Mouse (Mus musculus) kidney, postnatal 25 days (tissue): ENCODE data around the gene C1qtnf9.

ENCODE experiments used
- DNase-seq, 2 experiments: peaks; one replicate each; pipeline ENCODE4 v3.0.0; 2021; ENCODE audit warnings: mixed read lengths in 2 of 2

Gene C1qtnf9

GRCm38 (mm10) chr14:60767884-60768283, at the start of gene C1qtnf9:
C1qtnf9 (plus strand) TSS chr14:60768134.
- DNase-seq = no peak

DNA sequence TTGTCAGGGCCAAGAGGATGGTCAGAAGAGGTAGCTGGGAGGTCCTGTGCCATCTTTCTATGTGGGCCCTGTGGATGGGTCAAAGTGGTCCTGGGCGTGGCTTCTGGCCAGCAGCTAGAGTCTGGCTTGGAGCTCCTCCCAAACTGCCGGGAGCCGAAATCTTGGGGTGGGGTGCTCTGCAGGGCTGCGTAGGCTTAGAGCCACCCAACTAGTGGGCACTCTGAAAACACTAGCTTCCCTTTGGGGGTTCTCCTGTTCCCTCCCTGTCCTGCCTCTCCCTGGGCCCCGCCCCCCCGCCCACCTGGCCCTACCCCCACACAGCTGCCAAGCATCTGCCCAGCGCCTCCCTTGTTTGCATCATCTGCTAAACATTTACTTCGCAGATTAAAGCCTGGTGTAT, 46.6 kb upstream of the C1qtnf9 start:
- DNase-seq = no peak

DNA sequence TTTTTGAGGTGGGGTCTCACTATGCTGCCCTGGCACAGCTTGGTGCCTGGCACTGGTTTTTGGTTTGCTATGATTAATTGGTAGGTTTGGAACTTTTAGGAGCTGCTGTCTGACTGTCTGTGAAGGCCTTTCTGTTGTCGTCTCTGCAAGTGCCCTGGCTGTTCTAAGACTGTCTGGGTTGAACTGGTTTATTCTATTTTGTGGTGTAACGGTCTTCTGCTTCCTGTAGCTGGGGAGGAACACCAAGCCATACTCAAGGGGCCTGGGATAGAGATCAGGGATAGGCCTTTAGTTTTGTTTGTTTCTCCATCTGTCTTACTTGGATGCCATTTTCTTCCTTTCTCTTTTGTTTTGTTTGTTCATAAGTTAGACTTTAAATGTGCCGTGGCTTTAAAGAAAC, 46.0 kb upstream of the C1qtnf9 start:
- no peak for DNase-seq

DNA sequence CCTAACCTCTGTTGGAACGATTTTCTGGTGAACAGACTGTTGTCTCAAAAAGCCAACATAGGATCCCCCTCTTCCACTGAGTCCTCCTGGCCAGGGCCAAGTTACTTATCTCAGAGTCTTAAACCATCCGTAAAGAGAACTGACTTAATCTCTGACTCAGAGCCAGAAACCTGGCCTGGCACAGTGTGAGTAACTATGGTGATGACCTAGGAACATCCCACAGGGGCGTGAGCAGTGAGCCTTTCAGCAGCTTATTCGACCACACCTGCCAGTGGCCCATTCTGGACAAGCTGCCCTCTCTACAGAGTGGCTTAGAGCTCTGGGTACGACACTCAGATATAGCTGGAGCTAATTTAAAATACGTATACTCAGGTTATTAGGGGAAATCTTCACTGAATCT, 41.8 kb upstream of the C1qtnf9 start:
- DNase-seq = peak; percentile 53 to 72

GRCm38 (mm10) chr14:60727130-60727529, 40.8 kb upstream of the C1qtnf9 start:
- no peak for DNase-seq

GRCm38 (mm10) chr14:60732081-60732480, 35.9 kb upstream of the C1qtnf9 start:
- no peak for DNase-seq

DNA sequence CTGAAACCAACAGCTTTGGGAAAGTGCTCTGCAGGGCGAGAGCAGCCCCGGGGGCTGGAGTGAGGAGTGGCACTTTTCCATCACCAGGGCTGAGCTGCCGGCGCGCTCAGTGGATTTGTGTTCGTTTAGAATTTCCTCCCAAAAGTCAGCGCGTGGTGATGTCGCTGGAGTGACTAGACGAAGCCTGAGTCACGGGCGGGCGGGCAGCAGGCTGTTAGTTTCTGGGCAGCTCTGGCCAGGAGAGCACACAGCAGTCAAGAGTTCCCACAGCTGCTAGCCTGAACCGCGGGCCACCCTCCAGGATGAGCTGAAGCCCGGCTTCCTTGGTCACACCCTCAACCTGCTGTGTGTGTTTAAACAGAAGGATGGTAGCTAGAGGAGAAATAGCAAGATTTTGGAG, 35.1 kb upstream of the C1qtnf9 start:
- DNase-seq = peak; percentile 43 to 60

DNA sequence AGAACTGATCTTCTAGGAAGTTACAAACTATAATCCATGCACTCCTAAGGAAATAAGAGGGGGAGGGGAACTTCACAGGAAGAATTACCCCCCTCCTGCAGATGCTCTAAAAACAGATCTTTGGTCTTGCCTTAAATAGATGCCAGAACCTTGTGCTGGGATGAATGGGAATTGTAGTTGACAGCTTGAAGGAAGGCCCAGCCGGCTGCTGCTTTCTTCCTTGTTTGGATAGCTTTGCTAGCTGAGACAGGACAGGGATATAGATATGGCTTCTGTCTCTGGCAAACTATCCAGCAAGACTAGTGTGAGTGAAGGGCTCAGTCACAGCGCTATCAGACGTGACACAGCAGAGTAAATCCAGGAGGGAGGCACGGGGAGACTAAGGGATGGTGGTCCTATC, 34.2 kb upstream of the C1qtnf9 start:
- DNase-seq = no peak

- DNase-seq = peak; percentile 25 to 58
These were observed 32.7 kb upstream of the C1qtnf9 start for GRCm38 (mm10) chr14:60735206-60735605.

DNA sequence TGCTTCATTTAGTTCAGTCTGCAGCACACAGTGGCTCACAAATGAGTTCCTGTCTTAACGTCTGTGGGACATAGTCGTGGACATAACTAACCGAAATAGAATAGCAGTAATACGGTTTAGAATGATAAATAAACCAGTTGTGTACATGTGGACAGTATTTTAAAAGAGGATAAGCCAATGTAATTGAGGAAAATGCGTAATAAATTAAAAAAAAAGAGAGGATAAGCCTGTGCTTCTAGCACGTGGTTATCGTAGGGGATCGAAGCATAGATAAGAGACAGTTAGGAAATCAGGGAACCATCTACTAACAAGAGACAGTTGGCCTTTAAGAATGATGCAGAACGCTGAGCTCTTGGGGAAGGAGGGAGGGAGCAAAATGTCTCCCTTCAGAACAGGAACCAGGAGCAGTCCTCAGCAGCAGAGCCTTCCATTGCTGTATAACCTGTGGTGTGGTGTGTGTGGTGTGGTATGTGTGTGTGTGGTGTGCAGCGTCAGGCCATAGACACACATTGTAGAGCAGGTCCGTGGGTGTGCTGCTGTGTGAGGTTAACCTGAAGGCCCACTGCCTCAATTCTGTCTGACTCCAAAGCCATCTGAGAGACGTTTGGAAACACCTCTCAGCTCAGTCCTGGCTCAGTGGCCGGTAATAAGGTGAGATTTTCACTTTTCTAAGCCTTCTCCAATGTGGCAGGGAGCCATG, 31.9 kb upstream of the C1qtnf9 start:
- DNase-seq = no peak

- peak; percentile 20 to 55 for DNase-seq
These were observed 31.2 kb upstream of the C1qtnf9 start for GRCm38 (mm10) chr14:60736591-60737192.

DNA sequence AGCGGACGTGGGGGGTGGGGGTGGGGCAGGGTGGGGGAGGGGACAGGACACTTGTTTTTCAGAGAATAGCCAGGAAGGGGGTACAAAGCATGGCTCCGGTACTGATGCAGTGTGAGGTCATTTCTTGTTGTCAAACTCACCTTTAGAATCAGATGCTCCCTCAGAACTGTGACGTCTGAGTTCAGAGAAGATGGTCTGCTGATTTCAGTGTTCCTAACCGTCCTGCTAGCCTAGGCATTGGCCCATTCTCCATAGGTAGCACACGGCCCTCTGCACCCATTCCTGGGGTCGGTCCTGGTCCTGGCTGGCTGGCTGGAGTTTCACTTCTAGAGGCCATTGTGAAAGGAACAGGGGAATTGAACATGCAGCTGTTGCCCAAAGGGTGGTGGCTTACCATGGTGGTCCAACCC, 30.7 kb upstream of the C1qtnf9 start:
- DNase-seq = no peak

DNA sequence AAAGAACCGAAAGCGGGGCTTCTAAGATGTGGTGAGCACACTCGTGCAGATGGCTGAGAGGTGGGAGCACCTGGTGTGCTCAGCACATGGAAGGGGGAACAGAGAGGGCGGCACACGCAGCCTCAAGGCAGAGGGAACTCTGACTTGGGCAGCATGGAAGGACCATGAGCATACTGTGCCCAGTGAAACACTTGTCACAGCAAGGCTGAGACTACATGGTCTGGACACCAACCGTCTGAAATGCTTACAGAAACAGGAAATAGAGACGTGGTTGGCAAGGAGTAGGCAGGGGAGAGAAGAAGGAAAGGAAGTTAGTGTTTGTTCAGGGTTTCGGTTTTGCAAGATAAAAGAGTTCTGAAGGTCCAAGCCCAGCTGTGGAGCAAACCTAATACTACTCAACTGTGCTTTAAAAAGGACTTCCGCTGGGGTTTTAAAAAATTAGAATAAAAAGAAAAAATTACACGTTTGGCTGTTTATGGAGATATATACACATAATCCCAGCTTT, 29.4 kb upstream of the C1qtnf9 start:
- no peak for DNase-seq

GRCm38 (mm10) chr14:60739155-60739554, 28.8 kb upstream of the C1qtnf9 start:
- DNase-seq = no peak

GRCm38 (mm10) chr14:60739616-60740015, 28.3 kb upstream of the C1qtnf9 start:
- peak in 1 of 2 experiments; percentile 58 for DNase-seq

DNA sequence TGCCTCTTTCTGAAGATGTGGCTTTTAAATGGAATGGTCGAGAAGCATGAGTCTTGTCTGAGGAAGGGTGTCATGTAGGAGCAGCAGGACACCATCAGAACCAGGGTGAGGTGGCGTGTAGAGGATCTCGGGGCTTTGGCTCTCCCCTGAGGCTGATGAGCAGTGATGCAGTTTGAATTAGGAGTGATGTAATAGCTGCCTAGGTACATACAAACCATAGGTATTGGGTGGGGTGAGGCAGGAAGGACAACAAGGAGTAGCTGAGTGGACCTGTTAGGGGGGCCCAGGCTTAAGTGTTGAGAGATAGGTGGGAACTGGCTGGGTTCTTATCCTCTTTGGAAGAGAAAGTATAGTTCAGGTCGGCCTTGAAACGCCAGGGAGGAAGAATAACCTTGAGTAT, 27.4 kb upstream of the C1qtnf9 start:
- no peak for DNase-seq

- DNase-seq = no peak
These were observed 26.9 kb upstream of the C1qtnf9 start for GRCm38 (mm10) chr14:60741033-60741432.

- peak; percentile 63 to 65 for DNase-seq
These were observed 26.4 kb upstream of the C1qtnf9 start for GRCm38 (mm10) chr14:60741490-60741981.

DNA sequence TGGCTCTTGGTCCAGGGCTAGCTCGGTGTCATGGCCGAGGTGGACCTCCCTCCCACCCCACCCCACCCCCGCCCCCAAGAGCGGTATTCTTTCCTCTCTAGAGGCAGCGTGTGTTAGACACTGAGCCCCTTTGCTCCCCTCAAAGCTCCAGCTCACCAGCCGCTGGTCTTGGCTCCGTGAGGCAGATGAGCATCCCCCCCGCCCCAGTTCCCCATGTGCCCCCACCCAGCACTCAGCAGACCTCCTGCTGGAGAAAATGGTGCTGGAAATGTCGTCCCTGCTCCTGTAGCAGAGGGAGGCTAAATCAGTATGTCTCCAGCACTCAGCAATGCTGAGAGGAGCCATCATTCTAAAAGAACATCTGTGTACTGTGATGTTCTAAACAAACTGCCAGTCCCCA, 24.3 kb upstream of the C1qtnf9 start:
- DNase-seq = no peak

DNA sequence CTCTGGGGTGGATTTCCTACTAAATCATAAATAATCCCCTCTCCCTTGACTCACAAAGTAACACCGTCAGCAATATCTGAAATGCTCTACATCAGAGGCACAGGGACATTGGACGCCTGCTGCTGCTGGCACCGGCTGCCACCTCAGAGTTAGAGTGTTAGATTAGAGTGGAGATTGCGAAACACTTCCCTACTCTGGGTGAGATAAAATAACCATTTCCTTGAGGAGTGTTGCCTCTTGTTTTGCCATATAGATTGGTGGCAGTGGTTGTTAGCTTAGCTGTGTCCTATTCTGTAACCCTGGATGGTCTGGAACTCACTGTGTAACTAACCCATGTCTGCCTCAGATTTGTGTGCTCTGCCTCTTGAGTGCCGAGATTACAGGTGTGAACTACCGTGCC, 22.7 kb upstream of the C1qtnf9 start:
- DNase-seq = peak in 1 of 2 experiments; percentile 8

- peak in 1 of 2 experiments; percentile 16 for DNase-seq
These were observed 21.8 kb upstream of the C1qtnf9 start for GRCm38 (mm10) chr14:60746141-60746540.

DNA sequence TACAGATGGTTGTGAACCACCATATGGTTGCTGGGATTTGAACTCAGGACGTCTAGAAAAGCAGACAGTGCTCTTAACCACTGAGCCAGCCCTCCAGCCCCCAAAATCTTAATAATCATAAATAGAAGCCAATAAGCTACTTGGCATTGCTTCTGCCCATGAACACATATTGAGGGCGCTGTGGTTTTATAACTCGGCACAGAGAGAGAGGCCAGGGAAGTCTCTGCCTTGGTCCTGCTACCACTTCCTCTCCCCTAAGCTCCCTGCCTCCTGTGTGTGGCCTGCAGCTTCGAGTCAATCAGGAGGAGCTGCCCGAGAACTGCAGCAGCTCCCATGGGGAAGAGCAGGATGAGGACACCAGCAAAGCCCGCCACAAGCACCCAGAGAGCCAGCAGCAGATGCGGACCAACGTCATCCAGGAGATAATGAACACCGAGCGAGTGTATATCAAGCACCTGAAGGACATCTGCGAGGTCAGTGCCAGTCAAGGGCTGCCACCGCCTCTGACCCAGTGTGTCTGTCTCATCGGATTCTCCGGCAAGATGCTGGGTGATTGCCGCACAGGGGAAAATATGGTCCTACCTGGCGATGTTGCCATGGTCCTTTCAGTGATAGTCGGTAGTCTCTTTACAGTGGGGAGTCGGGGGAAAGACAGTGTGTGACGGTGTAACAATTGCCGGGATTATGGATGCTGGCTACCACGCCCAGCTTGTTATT, 20.6 kb upstream of the C1qtnf9 start:
- peak in 1 of 2 experiments; percentile 23 for DNase-seq

DNA sequence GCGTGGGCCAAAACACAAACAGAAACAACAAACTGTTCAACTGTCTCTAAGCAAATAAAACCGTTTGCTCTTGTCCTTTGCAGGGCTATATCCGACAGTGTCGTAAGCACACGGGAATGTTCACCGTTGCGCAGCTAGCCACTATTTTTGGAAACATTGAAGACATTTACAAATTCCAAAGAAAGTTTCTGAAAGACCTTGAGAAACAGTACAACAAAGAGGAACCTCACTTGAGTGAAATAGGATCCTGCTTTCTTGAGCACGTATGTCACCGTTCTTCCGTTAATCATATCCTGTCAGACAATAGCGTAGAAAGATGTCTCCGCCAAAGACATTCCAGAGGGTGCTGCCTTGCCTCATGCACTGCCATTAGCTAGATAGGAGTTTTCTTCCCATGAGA, 18.1 kb upstream of the C1qtnf9 start:
- DNase-seq = no peak

DNA sequence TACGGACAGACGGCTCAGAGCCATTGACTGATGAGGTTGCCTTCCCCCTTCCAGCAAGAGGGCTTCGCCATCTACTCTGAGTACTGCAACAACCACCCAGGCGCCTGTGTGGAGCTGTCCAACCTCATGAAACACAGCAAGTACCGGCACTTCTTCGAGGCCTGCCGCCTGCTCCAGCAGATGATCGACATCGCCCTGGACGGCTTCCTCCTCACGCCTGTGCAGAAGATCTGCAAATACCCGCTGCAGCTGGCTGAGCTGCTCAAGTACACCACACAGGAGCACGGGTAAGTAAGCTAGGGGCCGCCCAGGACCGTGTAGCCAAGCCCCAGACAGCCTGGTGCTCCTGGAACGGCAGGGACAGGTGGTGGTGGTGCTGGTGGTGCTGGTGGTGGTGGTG, 16.4 kb upstream of the C1qtnf9 start:
- DNase-seq = no peak
